Mouse (Mus musculus) myocyte (in vitro differentiated cells): ENCODE measurements around the gene Gm42421.

Experiments
- E2F4 ChIP-seq: IDR thresholded peaks from one replicate; pipeline ENCODE4 v1.6.1; 2011; ENCODE audit warnings: mild to moderate bottlenecking, control low read depth, moderate library complexity; ENCODE audit not compliant: insufficient read depth
- MAX ChIP-seq: IDR thresholded peaks from one replicate; pipeline ENCODE4 v1.6.1; 2011; ENCODE audit warnings: low read depth, mild to moderate bottlenecking, control low read depth
- MYOD1 ChIP-seq, 3 experiments: IDR thresholded peaks; one replicate each; pipeline ENCODE4 v1.6.1; 2011; ENCODE audit warnings: control low read depth in 2 of 3, low read depth in 2 of 3, mild to moderate bottlenecking in 2 of 3, moderate library complexity in 1 of 3; ENCODE audit not compliant: insufficient read length in 2 of 3, control insufficient read depth in 1 of 3
- POLR2A ChIP-seq: IDR thresholded peaks from one replicate; pipeline ENCODE4 v1.6.1; 2011; ENCODE audit warnings: low read depth, mild to moderate bottlenecking, control low read depth, moderate library complexity; ENCODE audit not compliant: insufficient read length
- REST ChIP-seq: IDR thresholded peaks from one replicate; pipeline ENCODE4 v1.6.1; 2011; ENCODE audit warnings: mild to moderate bottlenecking, control low read depth, moderate library complexity; ENCODE audit not compliant: insufficient read depth, insufficient read length
- TCF12 ChIP-seq: IDR thresholded peaks from one replicate; pipeline ENCODE4 v1.6.1; 2011; ENCODE audit warnings: mild to moderate bottlenecking, control low read depth; ENCODE audit not compliant: poor library complexity, insufficient read depth, severe bottlenecking
- USF1 ChIP-seq: IDR thresholded peaks from one replicate; pipeline ENCODE4 v1.6.1; 2011; ENCODE audit warnings: low read depth, mild to moderate bottlenecking, control low read depth, moderate library complexity

GRCm38 (mm10) chr5:143903813-143904212, 24.2 kb upstream of the Gm42421 start:
- no peak for TF ChIP-seq MAX
- no peak for TF ChIP-seq E2F4
- TF ChIP-seq TCF12: no peak
- TF ChIP-seq MYOD1 (IDR thresholded peaks at IDR 0.05; ENCODE audit: control insufficient read depth in 1 of 3, insufficient read length in 2 of 3, low read depth in 2 of 3): no peak
- no peak for TF ChIP-seq USF1
- TF ChIP-seq POLR2A: no peak
- no peak for TF ChIP-seq REST
